Mouse (Mus musculus) stomach, embryonic 15.5 days (tissue): ENCODE data around the gene Oas1h. TPM values are rescaled to one million over a fixed set of nuclear protein-coding genes. Genes with fewer than 3 reads are reported as not detected.
"Not testable (repeated sequence)": the region's sequence is repeated elsewhere in the genome, so short reads cannot be mapped to it uniquely, and the experiment has no call there.

ENCODE experiments used
- ATAC-seq: fragments of 200-750 bp; cut with Nextera tagmentation; 2 replicates; pipeline ENCODE4 v1.8.0; 2017; ENCODE audit warnings: low read depth, moderate number of reproducible peaks, moderate TSS enrichment; ENCODE audit not compliant: insufficient read depth, low FRiP score
- H3K27ac ChIP-seq: fragments of 300-500 bp; sonication (generic); 2 replicates; pipeline ENCODE4 v1.5.1; 2015; ENCODE audit warnings: mild to moderate bottlenecking, inconsistent platforms
- H3K27me3 ChIP-seq: fragments of 300-500 bp; sonication (generic); replicated peaks from 2 replicates; pipeline ENCODE4 v1.6.1; 2015; ENCODE audit warnings: inconsistent platforms
- H3K36me3 ChIP-seq: fragments of 300-500 bp; sonication (generic); 2 replicates; pipeline ENCODE4 v1.6.1; 2015; ENCODE audit warnings: inconsistent platforms
- H3K4me1 ChIP-seq: fragments of 300-500 bp; sonication (generic); 2 replicates; pipeline ENCODE4 v1.6.1; 2015; ENCODE audit warnings: inconsistent platforms
- H3K4me2 ChIP-seq: fragments of 300-500 bp; sonication (generic); 2 replicates; pipeline ENCODE4 v1.6.1; 2015; ENCODE audit warnings: mild to moderate bottlenecking, inconsistent platforms
- H3K4me3 ChIP-seq: fragments of 300-500 bp; sonication (generic); replicated peaks from 2 replicates; pipeline ENCODE4 v1.5.1; 2015; ENCODE audit warnings: inconsistent platforms
- H3K9ac ChIP-seq: fragments of 300-500 bp; sonication (generic); 2 replicates; pipeline ENCODE4 v1.6.1; 2015; ENCODE audit warnings: inconsistent platforms
- H3K9me3 ChIP-seq: fragments of 300-500 bp; sonication (generic); 2 replicates; pipeline ENCODE4 v1.6.1; 2016; ENCODE audit warnings: inconsistent platforms
- WGBS: fragments of 180-500 bp; shearing (Covaris S2); methylation state at CpG from one replicate; pipeline ENCODE4 v1.1.7; 2015; 5-methylcytosine and 5-hydroxymethylcytosine counted together
- polyA plus RNA-seq: library from polyadenylated mRNA; unstranded; fragments of >200 nt; fragmentation: Nextera tagmentation; extraction: Ambion mirVana; gene quantifications from 2 replicates; pipeline ENCODE4 v1.2.1, GENCODE M21; 2015

Oas1h gene
- polyA plus RNA-seq, 1 experiment from 2014 or later, result not detected

DNA sequence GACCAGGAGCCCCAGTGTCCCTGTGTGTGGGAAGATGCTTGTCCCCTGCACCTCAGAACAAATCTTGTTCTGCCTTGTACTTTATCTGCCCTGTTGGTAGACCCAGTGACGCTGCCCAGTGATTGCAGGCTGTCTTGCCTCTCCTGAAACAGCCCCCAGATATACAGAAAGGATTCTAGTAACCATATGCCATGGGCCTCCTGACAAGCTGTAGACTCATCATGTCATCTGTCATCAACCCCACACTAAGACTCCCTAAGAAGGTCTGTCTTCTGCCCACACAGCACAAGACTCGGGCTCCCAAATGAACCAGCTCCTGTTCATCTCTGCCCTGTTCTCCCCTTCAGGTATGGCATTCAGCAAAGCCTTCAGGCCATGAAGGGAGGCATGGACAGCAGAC is 2.0 kb upstream of the Oas1h start:
- Histone ChIP-seq H3K27ac (no peak overlapping the region), H3K4me1 (no peaks in the 10 kb centered on the region), H3K9me3 (no peaks in the 10 kb centered on the region), H3K4me2 (no peak overlapping the region), H3K9ac (no peak overlapping the region), H3K36me3 (no peaks in the 10 kb centered on the region), H3K27me3 (no peaks in the 10 kb centered on the region), H3K4me3 (no peak overlapping the region)
- WGBS, result 76% methylated on average over 2 of the region's 2 CpGs
- ATAC-seq, result no peak

DNA sequence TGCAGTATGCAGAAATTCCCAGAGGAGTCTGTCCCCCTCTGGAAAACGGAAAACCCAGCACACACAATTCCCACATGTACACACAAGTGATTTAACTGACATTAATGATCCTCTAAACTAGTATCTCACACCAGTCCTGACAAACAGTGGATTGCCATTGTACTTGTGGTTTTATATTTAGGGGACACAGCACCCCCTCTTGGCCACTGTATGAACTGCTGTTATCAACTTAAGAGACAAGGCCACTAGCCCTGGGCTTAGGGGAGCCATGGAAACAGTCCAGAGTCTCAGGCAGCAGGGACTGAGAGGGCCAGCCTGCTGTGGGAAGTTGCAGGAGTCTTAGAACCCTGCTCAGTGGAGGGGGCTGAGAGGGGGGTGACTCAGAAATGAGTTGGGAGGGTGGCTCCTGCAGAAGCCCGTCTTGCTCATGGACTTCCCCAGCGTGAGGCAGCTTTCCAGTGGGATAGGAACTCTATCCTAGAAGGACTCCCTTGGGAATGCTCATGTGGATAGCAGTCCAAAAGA is 4.2 kb downstream of the Oas1h start:
- no peaks in the 10 kb centered on the region for H3K36me3 ChIP-seq
- no peak overlapping the region for H3K4me2 ChIP-seq
- H3K27me3 ChIP-seq, result no peaks in the 10 kb centered on the region
- H3K9me3 ChIP-seq, result no peaks in the 10 kb centered on the region
- H3K4me1 ChIP-seq, result no peaks in the 10 kb centered on the region
- no peak overlapping the region for H3K9ac ChIP-seq
- H3K4me3 ChIP-seq, result no peak overlapping the region
- no peak for ATAC-seq
- H3K27ac ChIP-seq, result no peak overlapping the region
- WGBS, result 62% methylated on average over 3 of the region's 3 CpGs

DNA sequence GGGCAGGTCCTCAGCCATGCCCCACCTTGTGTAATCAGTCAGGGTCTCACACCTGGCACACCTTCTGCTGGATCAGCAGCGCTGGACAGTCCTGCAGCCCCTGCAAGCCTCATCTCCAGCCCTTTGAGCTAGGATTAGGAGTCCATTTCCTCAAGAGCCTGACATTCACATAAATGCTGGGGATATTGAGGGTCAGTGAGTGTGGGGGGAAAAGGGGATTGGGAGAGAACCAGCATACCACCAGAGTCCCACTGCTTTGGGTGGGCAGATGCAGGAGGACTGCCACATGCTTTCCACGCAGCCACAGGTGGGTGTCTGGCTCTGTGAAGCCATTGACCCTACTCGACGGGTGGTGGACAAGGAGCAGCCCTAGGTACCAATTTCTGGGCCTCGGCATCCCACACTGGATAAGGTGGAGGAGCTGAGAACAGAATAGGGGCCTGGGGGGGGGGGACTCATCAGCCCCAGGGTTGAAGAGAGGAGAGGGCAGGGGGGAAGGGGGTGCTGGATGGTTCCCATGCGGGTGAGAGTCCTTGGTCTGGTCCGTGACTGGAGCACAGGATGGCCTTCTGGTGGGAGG is 8.3 kb downstream of the Oas1h start:
- Histone ChIP-seq H3K27ac (no peak overlapping the region), H3K9ac (no peak overlapping the region), H3K4me1 (no peaks in the 10 kb centered on the region), H3K4me3 (no peak overlapping the region), H3K9me3 (no peaks in the 10 kb centered on the region), H3K27me3 (no peaks in the 10 kb centered on the region), H3K36me3 (no peaks in the 10 kb centered on the region), H3K4me2 (no peak overlapping the region)
- 75% methylated on average over 7 of the region's 7 CpGs for WGBS
- ATAC-seq, result no peak

DNA sequence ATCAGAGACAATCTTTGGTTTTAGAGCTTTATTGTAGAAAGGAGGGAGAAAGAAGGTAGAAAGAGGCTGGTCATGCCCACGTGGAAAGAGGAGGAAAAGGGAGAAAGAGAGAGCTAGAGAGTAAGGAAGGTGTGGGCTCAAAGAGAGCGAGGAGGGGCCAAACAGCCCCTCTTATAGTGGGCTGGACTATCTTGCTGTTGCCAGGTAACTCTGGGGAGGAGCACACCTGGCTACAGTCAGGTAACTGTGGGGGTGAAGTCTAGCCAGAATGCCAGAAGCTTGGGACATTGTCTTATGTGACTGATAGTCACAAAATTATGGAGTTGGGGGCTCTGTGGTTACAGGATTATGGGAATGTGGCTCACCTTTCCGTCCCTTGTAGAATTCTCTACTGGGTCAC is 8.9 kb downstream of the Oas1h start:
- H3K9ac ChIP-seq, result no peak overlapping the region
- H3K9me3 ChIP-seq, result no peaks in the 10 kb centered on the region
- H3K27ac ChIP-seq, result no peak overlapping the region
- H3K4me1 ChIP-seq, result no peaks in the 10 kb centered on the region
- no peak overlapping the region for H3K4me2 ChIP-seq
- ATAC-seq, result no peak
- H3K4me3 ChIP-seq, result no peak overlapping the region
- no peaks in the 10 kb centered on the region for H3K27me3 ChIP-seq
- WGBS, result 49% methylated on average over 3 of the region's 3 CpGs
- no peaks in the 10 kb centered on the region for H3K36me3 ChIP-seq

DNA sequence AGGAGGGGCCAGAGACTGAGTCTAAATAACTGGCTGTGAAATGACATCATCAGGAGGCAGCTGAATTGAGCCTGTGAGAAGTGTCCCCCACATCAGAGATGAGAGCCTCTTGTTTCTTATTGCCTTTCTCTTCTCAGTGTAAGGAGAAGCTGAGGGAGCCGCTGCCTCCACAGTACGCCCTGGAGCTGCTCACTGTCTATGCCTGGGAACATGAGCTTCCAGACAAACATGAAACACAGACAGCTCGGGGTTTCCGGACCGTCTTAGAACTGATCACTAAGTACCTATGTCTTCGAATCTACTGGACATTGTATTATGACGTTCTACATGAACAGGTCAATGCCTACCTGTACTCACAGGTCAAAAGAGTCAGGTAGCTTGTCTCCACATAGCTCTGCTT is 9.6 kb downstream of the Oas1h start:
- Histone ChIP-seq H3K4me3 (no peak overlapping the region), H3K9ac (no peak overlapping the region), H3K36me3 (no peaks in the 10 kb centered on the region), H3K4me1 (no peaks in the 10 kb centered on the region), H3K27ac (no peak overlapping the region), H3K4me2 (no peak overlapping the region), H3K9me3 (no peaks in the 10 kb centered on the region), H3K27me3 (no peaks in the 10 kb centered on the region)
- WGBS, result 75% methylated on average over 7 of the region's 7 CpGs
- no peak for ATAC-seq

DNA sequence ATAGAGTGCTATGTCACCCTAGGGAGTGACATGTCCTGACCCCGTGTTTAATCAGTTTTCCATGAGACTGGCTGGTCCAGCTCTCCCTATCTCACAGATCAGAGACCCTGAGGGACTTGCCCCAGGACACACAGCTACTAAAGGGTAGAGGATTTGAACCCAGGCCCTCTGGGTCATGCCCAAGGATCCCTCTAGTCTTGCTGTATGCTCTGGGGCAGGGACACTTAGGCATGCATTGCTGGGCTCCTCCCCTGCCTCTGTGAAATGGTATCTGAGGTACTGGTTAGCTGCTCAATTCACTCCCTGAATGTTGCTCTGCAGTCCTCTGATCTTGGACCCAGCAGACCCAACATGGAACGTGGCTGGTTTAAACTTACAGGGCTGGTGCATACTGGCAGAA is 10.2 kb downstream of the Oas1h start:
- Histone ChIP-seq H3K36me3 (no peaks in the 10 kb centered on the region), H3K9me3 (no peaks in the 10 kb centered on the region), H3K4me3 (no peak overlapping the region), H3K27ac (no peak overlapping the region), H3K27me3 (no peaks in the 10 kb centered on the region), H3K9ac (no peak overlapping the region), H3K4me2 (no peak overlapping the region), H3K4me1 (no peaks in the 10 kb centered on the region)
- WGBS, result 44% methylated on average over 2 of the region's 2 CpGs
- ATAC-seq, result no peak

DNA sequence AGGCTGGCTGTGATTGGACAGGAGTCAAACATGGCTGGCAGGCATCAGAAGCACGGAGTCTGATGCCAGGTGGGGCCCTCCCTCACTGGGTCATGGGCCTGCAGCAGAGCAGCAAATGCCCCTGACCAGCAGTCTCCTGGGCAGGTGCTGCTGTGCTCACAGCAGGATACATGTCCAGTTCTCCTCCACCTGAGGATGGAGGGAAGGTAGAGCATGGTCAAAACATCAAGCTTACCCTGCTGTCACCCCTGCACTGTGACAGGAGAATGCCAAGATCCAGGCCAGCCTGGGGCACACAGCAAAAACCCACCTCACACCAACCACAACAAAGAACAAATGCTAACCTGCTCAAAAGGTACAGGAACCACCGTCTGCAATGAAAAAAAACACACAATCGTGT is 15.6 kb downstream of the Oas1h start:
- ATAC-seq, H3K27ac ChIP-seq, H3K9ac ChIP-seq, H3K36me3 ChIP-seq, H3K27me3 ChIP-seq, H3K9me3 ChIP-seq, H3K4me2 ChIP-seq, H3K4me1 ChIP-seq, H3K4me3 ChIP-seq: not testable (repeated sequence)
- 50% methylated on average over 2 of the region's 3 CpGs for WGBS

DNA sequence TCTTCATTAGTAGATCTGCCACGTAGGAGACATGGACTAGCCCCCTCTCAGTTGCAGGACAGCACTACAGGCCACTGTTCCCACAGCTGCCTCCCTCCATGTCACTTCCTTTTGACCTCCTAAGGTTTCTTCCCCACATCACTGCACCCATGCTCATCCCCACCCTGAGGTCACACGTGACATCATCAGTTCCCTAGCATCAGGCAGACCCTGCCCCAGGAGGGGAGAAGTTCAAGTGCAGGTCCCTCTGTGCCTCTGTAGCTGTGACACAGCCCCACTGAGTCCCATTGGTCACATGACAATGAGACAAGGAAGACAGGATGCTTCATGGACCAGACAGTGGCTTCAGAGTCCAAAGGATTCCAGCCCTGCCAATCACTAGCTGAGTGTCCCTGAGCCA is 16.2 kb downstream of the Oas1h start:
- H3K9me3 ChIP-seq, H3K4me2 ChIP-seq, H3K4me1 ChIP-seq, H3K27ac ChIP-seq, ATAC-seq, H3K36me3 ChIP-seq, H3K9ac ChIP-seq, H3K4me3 ChIP-seq, H3K27me3 ChIP-seq: not testable (repeated sequence)
- 74% methylated on average over 2 of the region's 2 CpGs for WGBS

DNA sequence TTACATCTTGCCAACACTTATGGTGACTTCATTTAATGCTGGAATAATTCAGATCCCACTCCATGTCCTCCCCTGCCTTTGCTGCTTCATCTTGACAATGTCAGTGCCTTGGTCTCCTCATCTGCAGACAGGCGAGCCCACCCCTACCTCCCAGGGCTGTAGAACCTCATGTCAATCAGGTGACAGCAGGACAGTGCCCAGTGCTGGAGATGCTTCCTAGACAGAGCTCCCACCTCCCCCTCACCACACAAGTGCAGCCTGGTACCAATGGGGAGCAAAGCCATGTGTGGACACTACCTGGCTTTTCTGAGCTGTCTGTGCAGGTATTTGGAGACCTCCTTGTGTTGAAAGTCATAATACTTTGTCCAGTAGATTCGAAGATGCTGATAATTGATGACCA is 17.6 kb downstream of the Oas1h start:
- H3K9me3 ChIP-seq, ATAC-seq, H3K27ac ChIP-seq, H3K36me3 ChIP-seq, H3K27me3 ChIP-seq, H3K9ac ChIP-seq, H3K4me2 ChIP-seq, H3K4me1 ChIP-seq, H3K4me3 ChIP-seq: not testable (repeated sequence)
- 63% methylated on average over 2 of the region's 2 CpGs for WGBS

DNA sequence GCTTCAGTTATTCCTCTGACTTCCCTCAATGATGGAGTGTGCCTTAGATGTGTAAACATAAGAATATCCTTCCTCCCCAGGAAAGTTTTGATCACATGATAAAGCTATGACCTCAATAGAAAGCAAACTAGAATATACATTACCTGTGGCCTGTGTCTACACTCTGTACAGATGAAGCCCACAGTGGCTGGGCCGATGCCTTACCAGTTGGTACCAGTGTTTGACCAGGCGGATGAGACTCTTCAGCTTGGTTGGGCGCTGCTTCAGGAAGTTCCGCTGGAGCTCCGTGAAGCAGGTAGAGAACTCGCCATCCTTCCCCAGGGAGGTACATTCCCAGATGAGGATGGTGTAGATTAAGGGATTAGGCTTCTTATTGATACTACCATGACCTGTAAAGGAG is 20.5 kb downstream of the Oas1h start:
- not testable (repeated sequence) for H3K27ac ChIP-seq, H3K9me3 ChIP-seq, H3K4me3 ChIP-seq, H3K4me1 ChIP-seq, ATAC-seq, H3K4me2 ChIP-seq, H3K36me3 ChIP-seq, H3K9ac ChIP-seq, H3K27me3 ChIP-seq
- WGBS, result 90% methylated on average over 6 of the region's 6 CpGs

DNA sequence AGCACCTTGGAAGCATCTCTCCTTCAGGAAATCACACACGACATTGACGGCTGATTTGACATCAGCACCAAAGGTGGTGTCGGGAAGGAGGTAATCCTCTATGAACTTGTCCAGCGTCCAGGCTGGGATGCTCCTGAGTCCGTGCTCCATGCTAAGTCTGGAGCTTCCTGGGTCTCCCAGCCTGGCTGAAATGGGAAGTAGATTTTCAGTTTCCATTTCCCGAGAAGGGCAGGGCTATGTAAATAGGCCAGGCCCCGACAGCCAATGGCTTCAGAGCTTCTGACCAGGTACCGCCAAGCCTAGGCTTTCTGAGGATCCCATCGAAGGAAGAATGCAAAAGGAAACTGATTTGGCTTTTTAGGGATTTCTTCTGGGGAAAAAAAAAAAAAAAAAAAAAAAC is 26.2 kb downstream of the Oas1h start, which contains the start of gene Oas1g:
TSS of gene Oas1g (minus strand) at position 201 of the 400 bp plus-strand sequence.
- not testable (repeated sequence) for ATAC-seq, H3K27me3 ChIP-seq, H3K9ac ChIP-seq, H3K9me3 ChIP-seq, H3K4me2 ChIP-seq, H3K36me3 ChIP-seq, H3K27ac ChIP-seq, H3K4me3 ChIP-seq, H3K4me1 ChIP-seq
- 7% methylated on average over 7 of the region's 9 CpGs for WGBS

DNA sequence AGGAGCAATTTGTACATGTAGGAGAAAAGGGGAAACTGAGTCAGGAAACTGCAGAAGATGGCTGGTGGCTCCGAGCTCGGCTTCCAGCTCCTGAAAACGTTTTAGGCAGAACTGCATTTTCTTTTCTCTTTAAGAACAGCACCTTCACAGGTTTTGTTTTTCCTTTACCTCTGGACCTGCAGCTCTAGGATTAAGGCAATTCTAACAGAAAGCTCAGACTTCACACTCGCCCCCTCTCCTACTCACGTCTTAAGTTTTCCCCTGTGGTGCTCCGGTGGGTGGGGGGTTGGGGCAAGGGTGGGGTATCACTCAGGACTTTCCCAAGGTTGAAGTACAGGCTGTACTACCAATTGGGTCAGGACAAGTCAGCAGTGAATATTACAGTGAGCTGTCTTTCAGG is 26.6 kb downstream of the Oas1h start:
- no peaks in the 10 kb centered on the region for H3K36me3 ChIP-seq
- H3K9me3 ChIP-seq, result no peaks in the 10 kb centered on the region
- no peaks in the 10 kb centered on the region for H3K27me3 ChIP-seq
- H3K27ac ChIP-seq, result no peak overlapping the region
- no peaks in the 10 kb centered on the region for H3K4me1 ChIP-seq
- 35% methylated on average over 6 of the region's 6 CpGs for WGBS
- H3K9ac ChIP-seq, result no peak overlapping the region
- no peak overlapping the region for H3K4me3 ChIP-seq
- no peak overlapping the region for H3K4me2 ChIP-seq
- no peak for ATAC-seq

DNA sequence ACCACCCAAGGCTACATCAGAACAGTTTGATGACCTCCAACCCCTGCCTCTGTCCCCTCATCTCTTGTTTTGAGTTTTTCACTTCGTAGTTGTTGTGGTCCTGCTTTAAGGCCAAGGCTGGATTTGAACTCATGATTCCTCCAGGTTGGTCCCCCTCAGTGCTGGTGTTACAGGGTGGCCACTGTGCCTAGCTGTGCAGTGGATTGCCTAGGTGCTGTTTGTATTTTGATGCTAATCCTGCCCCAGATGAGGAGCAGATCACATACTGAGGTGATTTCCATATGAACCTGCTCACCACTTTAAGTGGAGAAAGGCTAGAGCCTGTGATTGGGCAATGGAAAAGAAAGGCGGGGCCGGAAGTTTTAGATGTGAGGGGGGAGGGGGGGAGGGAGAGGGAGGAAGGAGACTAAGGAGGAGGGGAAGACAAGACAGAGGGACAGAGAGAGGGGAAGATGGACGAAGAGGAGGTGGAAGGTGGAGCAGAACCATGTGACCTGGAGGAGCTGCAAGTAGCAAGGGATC is 27.1 kb downstream of the Oas1h start:
- H3K9ac ChIP-seq, H3K36me3 ChIP-seq, H3K4me1 ChIP-seq, H3K27me3 ChIP-seq, H3K4me3 ChIP-seq, H3K27ac ChIP-seq, H3K4me2 ChIP-seq, H3K9me3 ChIP-seq, ATAC-seq: not testable (repeated sequence)
- 32% methylated on average over 4 of the region's 4 CpGs for WGBS
